Mouse (Mus musculus): ENCODE measurements at regions not wholly inside any gene's neighbourhood (a gene's known extent, or its start where the extent isn't known, plus 50 kb on each side); places are given as distances from the start of the nearest gene placed in this dataset.

GRCm38 (mm10) chr12:101268092-101268491 lies 136.4 kb upstream of the Catsperb start:
- DNase-seq (ENCODE audit: low read depth): no peak

DNA sequence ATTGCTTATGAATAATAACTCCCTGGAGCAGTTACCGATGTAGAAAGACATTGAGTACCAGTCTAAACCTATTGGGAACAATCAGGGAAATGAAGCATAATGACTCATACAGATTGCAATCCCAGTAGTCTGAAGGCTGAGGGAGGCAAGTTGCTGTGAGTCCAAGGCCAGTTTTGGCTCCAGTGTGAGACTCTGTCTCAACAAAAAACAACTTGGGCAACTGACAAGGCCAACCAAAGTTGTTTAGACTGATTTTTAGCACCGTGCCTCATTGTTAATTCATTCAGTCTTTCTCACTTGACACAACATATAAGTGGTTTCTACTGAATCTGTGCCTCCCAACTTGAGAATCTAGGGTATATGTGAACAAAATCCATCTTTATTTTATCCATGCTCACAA lies 120.3 kb upstream of the Catsperb start:
- DNase-seq (ENCODE audit: low read depth): peak; percentile 18

DNA sequence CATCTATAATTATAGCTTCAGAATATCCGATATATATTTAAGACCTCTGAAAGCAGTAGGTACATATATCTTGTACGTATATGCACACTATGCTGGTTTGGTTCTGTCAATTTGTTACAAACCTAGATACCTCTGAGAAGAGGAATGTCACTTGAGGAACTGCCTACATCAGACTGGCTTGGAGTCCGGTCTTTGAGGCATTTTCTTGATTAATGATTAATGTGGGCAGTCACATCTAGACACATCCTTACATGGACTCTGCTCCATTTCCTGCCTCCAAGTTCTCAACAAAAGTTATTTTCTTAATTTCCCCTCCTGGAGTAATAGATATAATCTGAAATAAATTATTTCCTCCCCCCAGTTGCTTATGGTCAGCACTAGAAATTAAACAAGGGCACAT lies 102.6 kb upstream of the Catsperb start:
- DNase-seq (ENCODE audit: low read depth): no peak
